Mouse (Mus musculus): ENCODE data around the gene Actr3b. TPM values are rescaled to one million over a fixed set of nuclear protein-coding genes. Genes with fewer than 3 reads are reported as not detected.

The Actr3b gene
- polyA plus RNA-seq, 2 experiments: 0.22 to 0.71 TPM

GRCm38 (mm10) chr5:25747904-25748303, 11.9 kb upstream of the Actr3b start:
- no peaks in the 10 kb centered on the region for H3K36me3 ChIP-seq (replicated peaks; ENCODE audit: control insufficient read depth, insufficient read depth, low read depth)
- H3K9ac ChIP-seq (replicated peaks): no peak overlapping the region
- H3K27me3 ChIP-seq (ENCODE audit: control insufficient read depth, insufficient read depth, low read length): no peaks in the 10 kb centered on the region
- no peak for TF ChIP-seq EP300 (IDR thresholded peaks at IDR 0.05; ENCODE audit: low read depth)
- TF ChIP-seq CTCF (IDR thresholded peaks at IDR 0.05; ENCODE audit: low read depth): no peak
- H3K27ac ChIP-seq: no peak overlapping the region
- H3K4me2 ChIP-seq (ENCODE audit: low read depth): no peak overlapping the region
- no peaks in the 10 kb centered on the region for H3K9me3 ChIP-seq (ENCODE audit: control insufficient read depth, low read length)
- no peak for ATAC-seq (ENCODE audit: insufficient read depth)
- DNase-seq (ENCODE audit: low read depth in 3 of 3, low spot score in 3 of 3): no peak
- H3K4me3 ChIP-seq (ENCODE audit: insufficient read depth in 1 of 2, low read depth in 2 of 2, low read length in 2 of 2): no peak overlapping the region
- no peaks in the 10 kb centered on the region for H3K4me1 ChIP-seq (replicated peaks; ENCODE audit: control insufficient read depth in 2 of 2, insufficient read depth in 2 of 2, low read length in 1 of 2)

DNA sequence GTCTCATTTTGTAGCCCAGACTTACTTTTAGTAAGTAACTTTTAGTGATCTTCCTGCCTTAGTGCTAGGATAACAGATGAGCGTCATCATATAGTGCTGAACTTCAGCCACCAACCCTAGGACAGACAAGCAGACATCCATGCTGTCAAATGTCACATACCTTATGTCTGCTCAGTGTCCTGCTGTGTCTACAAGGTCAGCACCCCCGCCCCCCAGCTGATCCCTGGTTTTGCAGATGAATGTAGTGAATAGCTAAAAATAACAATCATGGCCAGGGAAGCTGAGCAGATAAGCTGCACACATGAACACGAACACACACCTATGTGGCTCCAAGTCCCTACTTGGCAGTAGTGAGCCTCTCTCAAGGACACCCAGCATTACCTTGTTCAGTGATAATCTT, 11.2 kb upstream of the Actr3b start:
- Histone ChIP-seq H3K4me2 (ENCODE audit: low read depth) (no peak overlapping the region), H3K4me3 (ENCODE audit: insufficient read depth in 1 of 2, low read depth in 2 of 2, low read length in 2 of 2) (no peak overlapping the region), H3K27me3 (ENCODE audit: control insufficient read depth, insufficient read depth, low read length) (no peaks in the 10 kb centered on the region), H3K27ac (no peak overlapping the region), H3K9ac (replicated peaks) (no peak overlapping the region), H3K9me3 (ENCODE audit: control insufficient read depth, low read length) (no peaks in the 10 kb centered on the region), H3K36me3 (replicated peaks; ENCODE audit: control insufficient read depth, insufficient read depth, low read depth) (no peaks in the 10 kb centered on the region), H3K4me1 (replicated peaks; ENCODE audit: control insufficient read depth in 2 of 2, insufficient read depth in 2 of 2, low read length in 1 of 2) (no peaks in the 10 kb centered on the region)
- DNase-seq (ENCODE audit: low read depth in 3 of 3, low spot score in 3 of 3) (no peak), ATAC-seq (ENCODE audit: insufficient read depth) (no peak)
- WGBS (ENCODE audit: insufficient replicate concordance): 34% methylated on average over 3 of the region's 3 CpGs
- TF ChIP-seq CTCF (IDR thresholded peaks at IDR 0.05; ENCODE audit: low read depth) (no peak), EP300 (IDR thresholded peaks at IDR 0.05; ENCODE audit: low read depth) (no peak)

GRCm38 (mm10) chr5:25751552-25751951, 8.2 kb upstream of the Actr3b start:
- no peak overlapping the region for H3K4me2 ChIP-seq (ENCODE audit: low read depth)
- H3K27me3 ChIP-seq (ENCODE audit: control insufficient read depth, insufficient read depth, low read length): no peaks in the 10 kb centered on the region

GRCm38 (mm10) chr5:25752862-25753261, 6.9 kb upstream of the Actr3b start:
- no peak overlapping the region for H3K4me2 ChIP-seq (ENCODE audit: low read depth)
- no peak overlapping the region for H3K9ac ChIP-seq (replicated peaks)
- no peak overlapping the region for H3K4me3 ChIP-seq (ENCODE audit: insufficient read depth in 1 of 2, low read depth in 2 of 2, low read length in 2 of 2)
- H3K27me3 ChIP-seq (ENCODE audit: control insufficient read depth, insufficient read depth, low read length): no peaks in the 10 kb centered on the region
- H3K27ac ChIP-seq: no peak overlapping the region
- H3K36me3 ChIP-seq (replicated peaks; ENCODE audit: control insufficient read depth, insufficient read depth, low read depth): no peaks in the 10 kb centered on the region
- no peak for DNase-seq (ENCODE audit: low read depth in 3 of 3, low spot score in 3 of 3)
- WGBS (ENCODE audit: insufficient replicate concordance): 67% methylated on average over 5 of the region's 5 CpGs
- H3K4me1 ChIP-seq (replicated peaks; ENCODE audit: control insufficient read depth in 2 of 2, insufficient read depth in 2 of 2, low read length in 1 of 2): no peaks in the 10 kb centered on the region
- ATAC-seq (ENCODE audit: insufficient read depth): no peak
- no peaks in the 10 kb centered on the region for H3K9me3 ChIP-seq (ENCODE audit: control insufficient read depth, low read length)
- TF ChIP-seq CTCF (IDR thresholded peaks at IDR 0.05; ENCODE audit: low read depth) (no peak), EP300 (IDR thresholded peaks at IDR 0.05; ENCODE audit: low read depth) (no peak)

More at GRCm38 (mm10) chr5:25751552-25751951, 8.2 kb upstream of the Actr3b start:
- Histone ChIP-seq H3K4me1 (replicated peaks; ENCODE audit: control insufficient read depth in 2 of 2, insufficient read depth in 2 of 2, low read length in 1 of 2) (no peaks in the 10 kb centered on the region), H3K9me3 (ENCODE audit: control insufficient read depth, low read length) (no peaks in the 10 kb centered on the region), H3K9ac (replicated peaks) (no peak overlapping the region), H3K36me3 (replicated peaks; ENCODE audit: control insufficient read depth, insufficient read depth, low read depth) (no peaks in the 10 kb centered on the region), H3K27ac (no peak overlapping the region), H3K4me3 (ENCODE audit: insufficient read depth in 1 of 2, low read depth in 2 of 2, low read length in 2 of 2) (no peak overlapping the region)
- TF ChIP-seq CTCF (IDR thresholded peaks at IDR 0.05; ENCODE audit: low read depth): no peak
- TF ChIP-seq EP300 (IDR thresholded peaks at IDR 0.05; ENCODE audit: low read depth): no peak
- DNase-seq (ENCODE audit: low read depth in 3 of 3, low spot score in 3 of 3) (no peak), ATAC-seq (ENCODE audit: insufficient read depth) (no peak)

DNA sequence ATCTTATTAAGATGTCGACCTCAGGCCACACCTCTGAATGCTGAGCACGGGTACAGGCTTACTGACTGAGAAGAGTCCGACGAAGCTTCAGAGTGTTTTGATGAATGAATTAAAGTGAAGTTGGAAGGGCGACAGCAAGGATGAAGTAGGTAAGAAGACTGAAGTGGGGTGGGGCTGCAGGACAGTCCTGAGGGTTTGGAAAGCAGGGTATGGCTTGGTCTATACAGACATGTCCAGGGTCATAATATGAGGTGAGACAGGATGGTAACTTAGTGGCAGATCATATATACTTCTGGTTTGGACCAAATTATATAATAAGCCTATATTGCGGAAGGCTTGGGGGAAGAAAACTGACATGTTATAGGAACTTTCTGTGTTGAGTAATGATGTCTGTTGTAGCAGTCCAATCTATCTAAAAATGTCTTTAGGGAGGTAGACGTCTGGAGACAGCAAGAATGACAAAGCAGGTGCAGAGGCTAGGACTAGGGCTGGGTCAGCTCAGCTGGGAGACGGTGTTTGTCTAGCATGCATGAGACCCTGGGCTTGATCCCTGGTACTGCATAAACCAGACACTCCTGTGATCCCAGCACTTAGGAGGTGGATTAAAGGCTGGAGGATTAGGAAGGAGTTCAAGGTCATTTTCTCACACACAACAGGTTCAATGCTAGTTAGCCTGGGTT, 6.1 kb upstream of the Actr3b start:
- no peaks in the 10 kb centered on the region for H3K36me3 ChIP-seq (replicated peaks; ENCODE audit: control insufficient read depth, insufficient read depth, low read depth)

More for the DNA sequence above, 6.1 kb upstream of the Actr3b start:
- Histone ChIP-seq H3K9me3 (ENCODE audit: control insufficient read depth, low read length) (no peaks in the 10 kb centered on the region), H3K27me3 (ENCODE audit: control insufficient read depth, insufficient read depth, low read length) (no peaks in the 10 kb centered on the region), H3K9ac (replicated peaks) (no peak overlapping the region), H3K4me2 (ENCODE audit: low read depth) (no peak overlapping the region), H3K27ac (no peak overlapping the region), H3K4me3 (ENCODE audit: insufficient read depth in 1 of 2, low read depth in 2 of 2, low read length in 2 of 2) (no peak overlapping the region), H3K4me1 (replicated peaks; ENCODE audit: control insufficient read depth in 2 of 2, insufficient read depth in 2 of 2, low read length in 1 of 2) (no peaks in the 10 kb centered on the region)
- TF ChIP-seq EP300 (IDR thresholded peaks at IDR 0.05; ENCODE audit: low read depth) (no peak), CTCF (IDR thresholded peaks at IDR 0.05; ENCODE audit: low read depth) (no peak)
- ATAC-seq (ENCODE audit: insufficient read depth) (no peak), DNase-seq (ENCODE audit: low read depth in 3 of 3, low spot score in 3 of 3) (no peak)
- 43% methylated on average over 8 of the region's 8 CpGs for WGBS (ENCODE audit: insufficient replicate concordance)
